Mouse (Mus musculus): ENCODE measurements around the gene Rpl10.

GRCm38 (mm10) chrX:74245107-74245506 is 25.5 kb upstream of the Rpl10 start:
- TF ChIP-seq ZC3H11A (IDR thresholded peaks at IDR 0.05; ENCODE audit: borderline replicate concordance, low read depth, low read length) (no peak), CHD2 (IDR thresholded peaks at IDR 0.05; ENCODE audit: low read depth, low read length) (no peak)

Data from ES-E14 (cell line).